Comparison of ENCODE assay signal across 8 mouse cellular contexts in the genomic region with DNA sequence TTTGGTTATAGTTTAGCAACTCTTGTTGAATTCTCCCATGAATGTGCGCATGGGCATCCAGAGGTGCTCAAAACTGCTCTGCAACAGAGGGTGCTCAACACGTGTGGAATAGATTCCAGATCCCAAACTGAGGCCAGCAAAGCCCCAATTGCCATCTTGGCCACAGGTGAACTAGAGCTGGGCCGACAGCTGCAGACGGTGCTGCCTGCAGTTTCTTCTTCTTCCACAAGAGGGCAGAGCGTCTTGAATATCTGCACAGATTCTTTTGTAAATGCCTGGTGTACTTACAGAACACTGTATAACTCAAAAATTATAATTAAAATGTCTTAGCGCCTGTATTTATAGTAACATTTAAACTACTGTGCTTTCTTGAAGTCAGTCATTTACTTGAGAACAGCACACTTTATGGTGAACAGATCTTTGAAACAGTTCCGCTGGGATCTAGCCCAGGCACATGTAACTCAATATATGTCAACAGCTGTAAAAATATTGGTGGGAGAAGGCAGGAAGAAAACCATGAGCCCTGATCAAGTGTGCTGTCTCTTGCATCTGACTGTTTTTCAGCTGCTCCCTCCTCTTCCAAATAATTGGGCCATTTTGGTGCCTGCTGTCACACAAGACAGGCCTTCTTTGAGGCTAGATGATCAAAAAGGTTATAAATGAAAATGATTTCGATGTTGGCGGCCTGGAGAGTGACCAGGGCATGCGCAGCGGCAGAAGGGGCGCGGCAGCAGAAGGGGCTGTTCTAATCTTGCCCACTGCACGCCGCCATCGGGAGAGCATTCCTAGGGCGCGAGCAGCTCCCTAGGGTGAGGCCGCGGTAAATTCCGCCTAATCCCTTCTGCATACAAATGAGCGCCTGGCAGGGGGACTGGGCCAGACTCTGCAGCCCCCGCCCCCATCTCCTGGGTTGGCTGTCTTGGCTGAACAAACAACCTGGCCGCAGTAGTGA.
DNase-seq lines count a peak whose midpoint lies in the region; ATAC-seq lines count a peak whose summit lies in the region.

No protein-coding gene starts in this region.

- WGBS in hindbrain, embryonic 13.5 days, result 7% methylated on average over 24 of the region's 24 CpGs

- H3K4me2 ChIP-seq in hindbrain, embryonic 13.5 days, result peak overlapping the region; percentile 48

- peak; percentile 73 for DNase-seq in NIH3T3 (ENCODE audit: low read depth)
- peak; percentile 83 for DNase-seq in cerebellum, adult 8-10 months
- peak; percentile 52 to 93 for DNase-seq in frontal cortex, adult 2 months (ENCODE audit: extremely low spot score in 1 of 2, low spot score in 1 of 2)
- DNase-seq in layer of hippocampus, postnatal 14 days (ENCODE audit: low spot score in 2 of 2), result peak; percentile 67 to 75
- DNase-seq in lung, postnatal 25 days (ENCODE audit: low spot score), result peak; percentile 63
- peak; percentile 77 to 86 for DNase-seq in right cerebral cortex, postnatal 10 days (ENCODE audit: low spot score in 2 of 2)
- peak; percentile 44 for DNase-seq in yolk sac, embryonic 10.5 days (ENCODE audit: low spot score)

- H3K9me3 ChIP-seq in hindbrain, embryonic 13.5 days, result no peaks in the 10 kb centered on the region

- no peaks in the 10 kb centered on the region for H3K36me3 ChIP-seq in hindbrain, embryonic 13.5 days

- ATAC-seq in hindbrain, embryonic 13.5 days (ENCODE audit: low FRiP score), result peak; percentile 57; the same call in 1 of the 2 replicates

- peaks cover 91% of the 10 kb centered on the region for H3K4me1 ChIP-seq in hindbrain, embryonic 13.5 days (replicated peaks)

- H3K4me3 ChIP-seq in hindbrain, embryonic 13.5 days, result 0 out of 2 replicates have a peak overlapping the region, but pooled peaks have one; percentile 11

- H3K27ac ChIP-seq in hindbrain, embryonic 13.5 days, result peak overlapping the region; percentile 91

- peak overlapping the region; percentile 65 for H3K9ac ChIP-seq in hindbrain, embryonic 13.5 days

- no peaks in the 10 kb centered on the region for H3K27me3 ChIP-seq in hindbrain, embryonic 13.5 days

Comparison
In these comparisons a context has a peak if more than half of its experiments do, and no peak if none do; other contexts are left out.
1. Peak in every context shown above with its lines: DNase-seq, ATAC-seq, H3K4me3 ChIP-seq and H3K27ac ChIP-seq.